Comparison of ENCODE assay signal across 9 mouse cellular contexts in the genomic region with DNA sequence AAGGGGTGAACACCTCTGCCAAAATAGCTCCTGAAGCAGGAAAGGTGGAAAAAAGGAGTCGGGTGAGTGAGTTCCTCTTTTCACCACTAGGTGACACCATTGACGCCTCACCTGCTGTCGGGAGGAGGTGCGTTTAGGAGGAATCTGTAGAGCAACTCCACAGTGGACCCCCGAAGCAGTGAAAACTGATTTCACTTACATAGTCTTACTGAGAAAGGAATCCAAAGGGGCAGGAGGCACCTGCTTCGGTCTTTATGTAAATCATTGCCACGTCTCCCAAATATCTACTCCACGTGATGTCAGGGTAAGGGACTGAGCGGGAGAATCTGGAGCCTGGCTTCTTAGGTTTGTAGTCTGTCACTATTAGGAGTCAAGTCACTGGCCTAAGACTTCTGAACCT.
DNase-seq lines count a peak whose midpoint lies in the region; ATAC-seq and TF ChIP-seq lines count a peak whose summit lies in the region.
"Had no signal": no experiment of that assay in that cellular context is flagged by ENCODE, and none has a peak within 500 bp of the region (broad histone marks: within the 10 kb centered on the region; RNA-seq: fewer than 3 reads in every experiment).

No protein-coding gene starts in this region.

- H3K27ac ChIP-seq in limb, embryonic 14.5 days (replicated peaks; ENCODE audit: low read depth, low read length): no peak overlapping the region
- H3K27ac ChIP-seq in neural tube, embryonic 11.5 days (ENCODE audit: low read depth, low read length): no peak overlapping the region
- H3K27ac ChIP-seq: macrophage had no signal

- intact Hi-C loops in heart, postnatal 25 days (cut with DNase I): loop anchor here (10.0 kb wide), 2 partner anchors 686 to 846 kb away; no protein-coding TSS in a partner anchor

- no peaks in the 10 kb centered on the region for H3K27me3 ChIP-seq in limb, embryonic 14.5 days (ENCODE audit: control insufficient read depth, insufficient read depth, low read length)
- no peaks in the 10 kb centered on the region for H3K27me3 ChIP-seq in neural tube, embryonic 11.5 days (ENCODE audit: control insufficient read depth, insufficient read depth, low read length)

- WGBS in limb, embryonic 14.5 days: 13% methylated on average over 9 of the region's 9 CpGs
- WGBS in neural tube, embryonic 11.5 days: 15% methylated on average over 9 of the region's 9 CpGs

- H3K4me3 ChIP-seq in limb, embryonic 14.5 days (replicated peaks; ENCODE audit: low read length): no peak overlapping the region
- no peak overlapping the region for H3K4me3 ChIP-seq in neural tube, embryonic 11.5 days (ENCODE audit: low read depth, low read length)

- H3K4me1 ChIP-seq in limb, embryonic 14.5 days (ENCODE audit: control insufficient read depth, insufficient read depth, low read length): no peaks in the 10 kb centered on the region
- no peaks in the 10 kb centered on the region for H3K4me1 ChIP-seq in neural tube, embryonic 11.5 days (ENCODE audit: control insufficient read depth, insufficient read depth, low read length)

- TF ChIP-seq POLR2A in limb, embryonic 14.5 days (IDR thresholded peaks at IDR 0.05; ENCODE audit: borderline replicate concordance, extremely low read depth, insufficient read depth, insufficient read length): no peak

- no peak overlapping the region for H3K9ac ChIP-seq in limb, embryonic 14.5 days (ENCODE audit: low read depth, low read length, severe bottlenecking)
- H3K9ac ChIP-seq in neural tube, embryonic 11.5 days (ENCODE audit: low read length): no peak overlapping the region

- H3K36me3 ChIP-seq in limb, embryonic 14.5 days (ENCODE audit: control insufficient read depth, insufficient read depth, low read length): no peaks in the 10 kb centered on the region
- no peaks in the 10 kb centered on the region for H3K36me3 ChIP-seq in neural tube, embryonic 11.5 days (ENCODE audit: control insufficient read depth, insufficient read depth, low read length)

- H3K9me3 ChIP-seq in limb, embryonic 14.5 days (ENCODE audit: control insufficient read depth, low read length): no peaks in the 10 kb centered on the region
- H3K9me3 ChIP-seq in neural tube, embryonic 11.5 days (ENCODE audit: control insufficient read depth, low read length): no peaks in the 10 kb centered on the region

- peak; percentile 22 to 49 for DNase-seq in heart, adult 18-20 months
- no peak for DNase-seq in heart, postnatal 25 days (ENCODE audit: low spot score)
- peak; percentile 38 to 46 for DNase-seq in cerebellum, postnatal 4 days (ENCODE audit: low spot score in 2 of 2)
- DNase-seq in gastrocnemius, postnatal 10 days: peak; percentile 33
- peak; percentile 54 for DNase-seq in kidney, adult 18-20 months
- DNase-seq in limb, embryonic 14.5 days (ENCODE audit: low spot score): peak; percentile 45
- DNase-seq in neural tube, embryonic 11.5 days (ENCODE audit: low spot score): peak; percentile 46
- no peak for DNase-seq in spleen, postnatal 4 days (ENCODE audit: low spot score in 2 of 2)

- 0 out of 2 replicates have a peak, but pooled peaks have one; percentile 44 for ATAC-seq in limb, embryonic 14.5 days (ENCODE audit: low FRiP score, low read depth)
- ATAC-seq in neural tube, embryonic 11.5 days (ENCODE audit: insufficient read depth, low FRiP score, low TSS enrichment): peak; percentile 53; the same call in 1 of the 2 replicates

- H3K4me2 ChIP-seq in limb, embryonic 14.5 days (replicated peaks; ENCODE audit: low read depth, low read length, severe bottlenecking): no peak overlapping the region
- H3K4me2 ChIP-seq in neural tube, embryonic 11.5 days (ENCODE audit: low read depth): no peak overlapping the region

Comparison
In these comparisons a context has a peak if more than half of its experiments do, and no peak if none do; other contexts are left out.
1. DNase-seq: peak in heart, adult 18-20 months (2 of 2), cerebellum, postnatal 4 days (2 of 2), gastrocnemius, postnatal 10 days (single experiment), kidney, adult 18-20 months (single experiment), limb, embryonic 14.5 days (single experiment) and neural tube, embryonic 11.5 days (single experiment); none in heart, postnatal 25 days (single experiment) and spleen, postnatal 4 days (0 of 2).